Mouse (Mus musculus): Measurements from ENCODE around the gene Nav2. TPM values are rescaled to one million over a fixed set of nuclear protein-coding genes. Genes with fewer than 3 reads are reported as not detected.

Nav2 gene
- polyA plus RNA-seq, 1 experiment from 2014 or later, result 6.0 TPM

DNA sequence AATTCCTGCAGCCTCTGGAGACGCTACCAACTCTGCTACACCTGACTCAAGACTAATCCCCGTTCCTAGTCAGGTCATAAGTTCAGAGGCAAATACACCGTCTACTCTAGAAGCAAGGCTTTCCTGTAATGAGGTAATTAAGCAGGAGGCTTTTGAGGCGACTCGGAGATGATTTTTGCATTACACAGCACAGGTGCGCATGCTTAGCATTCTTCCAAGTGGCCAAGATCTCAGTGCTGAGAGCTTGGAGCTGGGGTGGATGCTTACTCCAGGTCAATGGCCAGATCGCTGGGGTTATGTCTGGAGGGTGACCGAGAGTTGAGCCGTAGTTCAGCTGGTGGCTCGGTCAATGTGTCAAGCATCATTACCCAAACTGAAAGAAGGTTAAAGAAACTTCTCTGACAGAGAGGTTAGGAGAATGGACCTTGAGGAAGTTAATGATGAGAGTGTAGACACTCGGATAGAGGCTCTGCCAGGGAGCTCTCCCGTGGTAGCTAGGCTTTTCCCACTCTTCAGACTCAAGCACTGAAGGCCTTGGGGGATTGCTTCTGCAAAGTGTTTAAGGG lies 161.0 kb downstream of the Nav2 start:
- no peak overlapping the region for H3K27ac ChIP-seq (replicated peaks)
- H3K9me3 ChIP-seq (ENCODE audit: control insufficient read depth, low read length), result no peaks in the 10 kb centered on the region
- H3K36me3 ChIP-seq (ENCODE audit: control insufficient read depth, insufficient read depth, low read length), result no peaks in the 10 kb centered on the region
- H3K4me2 ChIP-seq (replicated peaks; ENCODE audit: low read depth), result no peak overlapping the region
- no peak overlapping the region for H3K4me3 ChIP-seq (ENCODE audit: low read depth, low read length)
- H3K9ac ChIP-seq (ENCODE audit: low read length), result no peak overlapping the region
- WGBS, result 63% methylated on average over 12 of the region's 12 CpGs
- ATAC-seq (ENCODE audit: low FRiP score, low TSS enrichment), result no peak
- H3K4me1 ChIP-seq (replicated peaks; ENCODE audit: control insufficient read depth, insufficient read depth), result no peaks in the 10 kb centered on the region
- H3K27me3 ChIP-seq (ENCODE audit: control insufficient read depth, insufficient read depth, low read length), result no peaks in the 10 kb centered on the region
- DNase-seq (ENCODE audit: low spot score), result no peak
- TF ChIP-seq CTCF (IDR thresholded peaks at IDR 0.05; ENCODE audit: low read depth) (no peak), EP300 (optimal IDR thresholded peaks at IDR 0.05) (no peak)

GRCm38 (mm10) chr7:49070621-49071020 lies 162.1 kb downstream of the Nav2 start:
- Histone ChIP-seq H3K4me3 (ENCODE audit: low read depth, low read length) (no peak overlapping the region), H3K27me3 (ENCODE audit: control insufficient read depth, insufficient read depth, low read length) (no peaks in the 10 kb centered on the region), H3K36me3 (ENCODE audit: control insufficient read depth, insufficient read depth, low read length) (no peaks in the 10 kb centered on the region), H3K4me2 (replicated peaks; ENCODE audit: low read depth) (no peak overlapping the region), H3K9me3 (ENCODE audit: control insufficient read depth, low read length) (no peaks in the 10 kb centered on the region), H3K27ac (replicated peaks) (no peak overlapping the region), H3K4me1 (replicated peaks; ENCODE audit: control insufficient read depth, insufficient read depth) (no peaks in the 10 kb centered on the region), H3K9ac (ENCODE audit: low read length) (no peak overlapping the region)
- TF ChIP-seq EP300 (optimal IDR thresholded peaks at IDR 0.05) (no peak), CTCF (IDR thresholded peaks at IDR 0.05; ENCODE audit: low read depth) (no peak)
- 52% methylated on average over 1 of the region's 1 CpGs for WGBS
- no peak for ATAC-seq (ENCODE audit: low FRiP score, low TSS enrichment)
- no peak for DNase-seq (ENCODE audit: low spot score)

- Histone ChIP-seq H3K4me1 (replicated peaks; ENCODE audit: control insufficient read depth, insufficient read depth) (no peaks in the 10 kb centered on the region), H3K36me3 (ENCODE audit: control insufficient read depth, insufficient read depth, low read length) (no peaks in the 10 kb centered on the region), H3K9me3 (ENCODE audit: control insufficient read depth, low read length) (no peaks in the 10 kb centered on the region), H3K27me3 (ENCODE audit: control insufficient read depth, insufficient read depth, low read length) (no peaks in the 10 kb centered on the region), H3K27ac (replicated peaks) (no peak overlapping the region), H3K4me3 (ENCODE audit: low read depth, low read length) (no peak overlapping the region), H3K4me2 (replicated peaks; ENCODE audit: low read depth) (no peak overlapping the region), H3K9ac (ENCODE audit: low read length) (no peak overlapping the region)
- 39% methylated on average over 7 of the region's 7 CpGs for WGBS
- ATAC-seq (ENCODE audit: low FRiP score, low TSS enrichment) (no peak), DNase-seq (ENCODE audit: low spot score) (no peak)
- no peak for TF ChIP-seq EP300 (optimal IDR thresholded peaks at IDR 0.05)
- TF ChIP-seq CTCF (IDR thresholded peaks at IDR 0.05; ENCODE audit: low read depth), result no peak
Observed at GRCm38 (mm10) chr7:49071141-49071567, 162.6 kb downstream of the Nav2 start.

GRCm38 (mm10) chr7:49075333-49075934 lies 166.9 kb downstream of the Nav2 start:
- Histone ChIP-seq H3K9me3 (ENCODE audit: control insufficient read depth, low read length) (no peaks in the 10 kb centered on the region), H3K4me3 (ENCODE audit: low read depth, low read length) (no peak overlapping the region), H3K27me3 (ENCODE audit: control insufficient read depth, insufficient read depth, low read length) (no peaks in the 10 kb centered on the region), H3K36me3 (ENCODE audit: control insufficient read depth, insufficient read depth, low read length) (no peaks in the 10 kb centered on the region), H3K4me2 (replicated peaks; ENCODE audit: low read depth) (no peak overlapping the region), H3K9ac (ENCODE audit: low read length) (no peak overlapping the region), H3K4me1 (replicated peaks; ENCODE audit: control insufficient read depth, insufficient read depth) (no peaks in the 10 kb centered on the region), H3K27ac (replicated peaks) (no peak overlapping the region)
- 52% methylated on average over 10 of the region's 10 CpGs for WGBS
- ATAC-seq (ENCODE audit: low FRiP score, low TSS enrichment), result no peak
- TF ChIP-seq CTCF (IDR thresholded peaks at IDR 0.05; ENCODE audit: low read depth) (no peak), EP300 (optimal IDR thresholded peaks at IDR 0.05) (no peak)
- no peak for DNase-seq (ENCODE audit: low spot score)

GRCm38 (mm10) chr7:49076283-49076694 lies 167.8 kb downstream of the Nav2 start:
- no peak overlapping the region for H3K27ac ChIP-seq (replicated peaks)
- no peak overlapping the region for H3K4me3 ChIP-seq (ENCODE audit: low read depth, low read length)
- DNase-seq (ENCODE audit: low spot score) (no peak), ATAC-seq (ENCODE audit: low FRiP score, low TSS enrichment) (no peak)
- no peaks in the 10 kb centered on the region for H3K4me1 ChIP-seq (replicated peaks; ENCODE audit: control insufficient read depth, insufficient read depth)
- no peaks in the 10 kb centered on the region for H3K9me3 ChIP-seq (ENCODE audit: control insufficient read depth, low read length)
- H3K36me3 ChIP-seq (ENCODE audit: control insufficient read depth, insufficient read depth, low read length), result no peaks in the 10 kb centered on the region
- H3K4me2 ChIP-seq (replicated peaks; ENCODE audit: low read depth), result no peak overlapping the region
- no peak for TF ChIP-seq EP300 (optimal IDR thresholded peaks at IDR 0.05)
- TF ChIP-seq CTCF (IDR thresholded peaks at IDR 0.05; ENCODE audit: low read depth), result no peak
- H3K9ac ChIP-seq (ENCODE audit: low read length), result no peak overlapping the region
- H3K27me3 ChIP-seq (ENCODE audit: control insufficient read depth, insufficient read depth, low read length), result no peaks in the 10 kb centered on the region
- 46% methylated on average over 8 of the region's 8 CpGs for WGBS

- Histone ChIP-seq H3K27me3 (ENCODE audit: control insufficient read depth, insufficient read depth, low read length) (no peaks in the 10 kb centered on the region), H3K9ac (ENCODE audit: low read length) (no peak overlapping the region), H3K27ac (replicated peaks) (no peak overlapping the region), H3K9me3 (ENCODE audit: control insufficient read depth, low read length) (no peaks in the 10 kb centered on the region), H3K4me2 (replicated peaks; ENCODE audit: low read depth) (no peak overlapping the region), H3K36me3 (ENCODE audit: control insufficient read depth, insufficient read depth, low read length) (no peaks in the 10 kb centered on the region), H3K4me1 (replicated peaks; ENCODE audit: control insufficient read depth, insufficient read depth) (no peaks in the 10 kb centered on the region), H3K4me3 (ENCODE audit: low read depth, low read length) (no peak overlapping the region)
- ATAC-seq (ENCODE audit: low FRiP score, low TSS enrichment) (no peak), DNase-seq (ENCODE audit: low spot score) (no peak)
- WGBS, result 66% methylated on average over 5 of the region's 5 CpGs
- TF ChIP-seq CTCF (IDR thresholded peaks at IDR 0.05; ENCODE audit: low read depth), result no peak
Observed at GRCm38 (mm10) chr7:49078930-49079329, 170.4 kb downstream of the Nav2 start.
